Mouse (Mus musculus): ENCODE data around the gene Ampd3. TPM values are rescaled to one million over a fixed set of nuclear protein-coding genes. Genes with fewer than 3 reads are reported as not detected.

The Ampd3 gene
- polyA plus RNA-seq, 1 experiment from 2014 or later, result 1.7 TPM

GRCm38 (mm10) chr7:110855604-110856003 is 87.6 kb downstream of the Ampd3 start:
- Histone ChIP-seq H3K36me3 (no peaks in the 10 kb centered on the region), H3K27ac (no peak overlapping the region), H3K4me3 (no peak overlapping the region), H3K27me3 (ENCODE audit: insufficient read depth, poor library complexity, severe bottlenecking) (no peaks in the 10 kb centered on the region), H3K9me3 (no peaks in the 10 kb centered on the region), H3K4me1 (replicated peaks) (peaks cover 15% of the 10 kb centered on the region)
- WGBS, result 63% methylated on average over 1 of the region's 1 CpGs
- no peak for DNase-seq (ENCODE audit: low spot score)

- Histone ChIP-seq H3K4me1 (replicated peaks) (0 out of 2 replicates have a peak, but pooled peaks cover 4% of the 10 kb centered on the region), H3K9me3 (no peaks in the 10 kb centered on the region), H3K27ac (no peak overlapping the region), H3K27me3 (ENCODE audit: insufficient read depth, poor library complexity, severe bottlenecking) (no peaks in the 10 kb centered on the region), H3K36me3 (no peaks in the 10 kb centered on the region), H3K4me3 (no peak overlapping the region)
- 82% methylated on average over 5 of the region's 5 CpGs for WGBS
- no peak for DNase-seq (ENCODE audit: low spot score)
These were observed 92.1 kb downstream of the Ampd3 start for GRCm38 (mm10) chr7:110860129-110860528.

Other genes starting within 250 kb of the Ampd3 start
- gene Sbf2, start 153.3 kb upstream of the Ampd3 start, polyA plus RNA-seq (2016; fragmentation: Nextera tagmentation; extraction: Ambion mirVana), result 31.4 and 34.8 TPM in 2 replicates
- gene Adm, start 140.5 kb upstream of the Ampd3 start, polyA plus RNA-seq (2016; fragmentation: Nextera tagmentation; extraction: Ambion mirVana), result 5.9 and 6.8 TPM in 2 replicates
- 22.2 and 22.8 TPM in 2 replicates for gene Rnf141, start 76.3 kb downstream of the Ampd3 start, polyA plus RNA-seq (2016; fragmentation: Nextera tagmentation; extraction: Ambion mirVana)
- 0.73 and 1.7 TPM in 2 replicates for gene Lyve1, start 95.0 kb downstream of the Ampd3 start, polyA plus RNA-seq (2016; fragmentation: Nextera tagmentation; extraction: Ambion mirVana)
- gene Mrvi1, start 214.3 kb downstream of the Ampd3 start, polyA plus RNA-seq (2016; fragmentation: Nextera tagmentation; extraction: Ambion mirVana), result 0.93 and 1.3 TPM in 2 replicates

Data from hindbrain, embryonic 10.5 days (tissue).